In genomic region chr7:16810920-16811648, GRCm38 (mm10) we compare ENCODE assay signal across 8 mouse cellular contexts. TPM values are rescaled to one million over a fixed set of nuclear protein-coding genes. Genes with fewer than 3 reads are reported as not detected.
DNase-seq lines count a peak whose midpoint lies in the region; ATAC-seq lines count a peak whose summit lies in the region.

No protein-coding gene starts in this region.

- intact Hi-C loops in heart, postnatal 14 days (cut with DNase I): loop anchor here (5.0 kb wide), 2 partner anchors 101 to 184 kb away; no protein-coding TSS in a partner anchor

- peaks cover 32% of the 10 kb centered on the region for H3K27me3 ChIP-seq in heart, embryonic 12.5 days (replicated peaks)
- H3K27me3 ChIP-seq in hindbrain, embryonic 12.5 days: peaks cover 34% of the 10 kb centered on the region
- peaks cover 22% of the 10 kb centered on the region for H3K27me3 ChIP-seq in liver, embryonic 16.5 days (ENCODE audit: control insufficient read depth, insufficient read depth, low read depth, low read length)

- WGBS in heart, embryonic 12.5 days: 6% methylated on average over 90 of the region's 90 CpGs
- 5% methylated on average over 87 of the region's 90 CpGs for WGBS in hindbrain, embryonic 12.5 days
- 34% methylated on average over 88 of the region's 90 CpGs for WGBS in liver, embryonic 16.5 days (ENCODE audit: insufficient replicate concordance)

- peak; percentile 26 for ATAC-seq in heart, embryonic 12.5 days (ENCODE audit: insufficient number of reproducible peaks, low FRiP score)
- peak; percentile 20; the same call in 1 of the 2 replicates for ATAC-seq in hindbrain, embryonic 12.5 days (ENCODE audit: low FRiP score)
- ATAC-seq in liver, embryonic 16.5 days (ENCODE audit: low read depth): peak; percentile 42

- H3K4me3 ChIP-seq in heart, embryonic 12.5 days: peak overlapping the region; percentile 49
- peak overlapping the region; percentile 42 for H3K4me3 ChIP-seq in hindbrain, embryonic 12.5 days
- peak overlapping the region; percentile 31 for H3K4me3 ChIP-seq in liver, embryonic 16.5 days (ENCODE audit: low read depth, low read length)

- no peak overlapping the region for H3K27ac ChIP-seq in heart, embryonic 12.5 days (ENCODE audit: poor library complexity, severe bottlenecking)
- peak overlapping the region; percentile 75 for H3K27ac ChIP-seq in hindbrain, embryonic 12.5 days
- no peak overlapping the region for H3K27ac ChIP-seq in liver, embryonic 16.5 days (ENCODE audit: low read length)

- peak overlapping the region; percentile 85 for H3K4me2 ChIP-seq in heart, embryonic 12.5 days
- H3K4me2 ChIP-seq in hindbrain, embryonic 12.5 days (replicated peaks): peak overlapping the region; percentile 67
- H3K4me2 ChIP-seq in liver, embryonic 16.5 days (ENCODE audit: low read depth, low read length): peak overlapping the region; percentile 48

- no peak for DNase-seq in heart, postnatal 14 days
- peak; percentile 69 for DNase-seq in Muller cell, postnatal 12 days (ENCODE audit: inconsistent ontology term)
- DNase-seq in cerebellum, postnatal 4 days (ENCODE audit: low spot score in 2 of 2): peak; percentile 30 to 42
- DNase-seq in right cerebral cortex, postnatal 4 days: peak; percentile 64
- DNase-seq in spleen, postnatal 14 days (ENCODE audit: low spot score in 2 of 2): no peak

- peak overlapping the region; percentile 68 for H3K9ac ChIP-seq in heart, embryonic 12.5 days
- H3K9ac ChIP-seq in hindbrain, embryonic 12.5 days: peak overlapping the region; percentile 53
- no peak overlapping the region for H3K9ac ChIP-seq in liver, embryonic 16.5 days (ENCODE audit: low read depth, low read length)

- peaks cover 62% of the 10 kb centered on the region for H3K36me3 ChIP-seq in heart, embryonic 12.5 days
- H3K36me3 ChIP-seq in hindbrain, embryonic 12.5 days: peaks cover 15% of the 10 kb centered on the region; the same call in 1 of the 2 replicates
- H3K36me3 ChIP-seq in liver, embryonic 16.5 days (ENCODE audit: control insufficient read depth, insufficient read depth): no peaks in the 10 kb centered on the region

- peaks cover 23% of the 10 kb centered on the region for H3K4me1 ChIP-seq in heart, embryonic 12.5 days (replicated peaks)
- H3K4me1 ChIP-seq in hindbrain, embryonic 12.5 days: peaks cover 45% of the 10 kb centered on the region
- H3K4me1 ChIP-seq in liver, embryonic 16.5 days (ENCODE audit: control insufficient read depth, low read depth, low read length): peaks cover 12% of the 10 kb centered on the region

- no peaks in the 10 kb centered on the region for H3K9me3 ChIP-seq in heart, embryonic 12.5 days (replicated peaks)
- H3K9me3 ChIP-seq in hindbrain, embryonic 12.5 days (replicated peaks): no peaks in the 10 kb centered on the region
- no peaks in the 10 kb centered on the region for H3K9me3 ChIP-seq in liver, embryonic 16.5 days (replicated peaks; ENCODE audit: control insufficient read depth, low read length)

RNA-seq across cellular contexts. Expression of gene Strn4, which starts 4.6 kb away (rescaled TPM):
- polyA plus RNA-seq in heart, embryonic 12.5 days (2016; fragmentation: Nextera tagmentation; extraction: Ambion mirVana): 97.4 and 103 TPM in 2 replicates
- 10 to 100 TPM; 65.3 to 69.1 TPM for total RNA-seq in heart, postnatal 14 days (2021)
- 180 and 183 TPM in 2 replicates for polyA plus RNA-seq in hindbrain, embryonic 12.5 days (2016; fragmentation: Nextera tagmentation; extraction: Ambion mirVana)
- 27.4 and 29.8 TPM in 2 replicates for polyA plus RNA-seq in liver, embryonic 16.5 days (2015; fragmentation: Nextera tagmentation; extraction: Ambion mirVana)

RNA-seq across cellular contexts. Expression of gene Fkrp, which starts 5.4 kb away (rescaled TPM):
- 37.6 and 37.8 TPM in 2 replicates for polyA plus RNA-seq in heart, embryonic 12.5 days (2016; fragmentation: Nextera tagmentation; extraction: Ambion mirVana)
- total RNA-seq in heart, postnatal 14 days (2021): 10 to 100 TPM; 42.8 to 45.5 TPM
- polyA plus RNA-seq in hindbrain, embryonic 12.5 days (2016; fragmentation: Nextera tagmentation; extraction: Ambion mirVana): 38.7 and 39.1 TPM in 2 replicates
- polyA plus RNA-seq in liver, embryonic 16.5 days (2015; fragmentation: Nextera tagmentation; extraction: Ambion mirVana): 7.8 and 8.9 TPM in 2 replicates

RNA-seq across cellular contexts. Expression of gene Slc1a5, which starts 29.9 kb away (rescaled TPM):
- 50.8 and 52.0 TPM in 2 replicates for polyA plus RNA-seq in heart, embryonic 12.5 days (2016; fragmentation: Nextera tagmentation; extraction: Ambion mirVana)
- 10 to 100 TPM; 26.5 to 35.4 TPM for total RNA-seq in heart, postnatal 14 days (2021)
- polyA plus RNA-seq in hindbrain, embryonic 12.5 days (2016; fragmentation: Nextera tagmentation; extraction: Ambion mirVana): 20.2 and 20.5 TPM in 2 replicates
- 101 and 119 TPM in 2 replicates for polyA plus RNA-seq in liver, embryonic 16.5 days (2015; fragmentation: Nextera tagmentation; extraction: Ambion mirVana)

RNA-seq across cellular contexts. Expression of gene Prkd2, which starts 31.6 kb away (rescaled TPM):
- polyA plus RNA-seq in heart, embryonic 12.5 days (2016; fragmentation: Nextera tagmentation; extraction: Ambion mirVana): 10.8 and 11.8 TPM in 2 replicates
- 10 to 100 TPM; 35.3 to 35.9 TPM for total RNA-seq in heart, postnatal 14 days (2021)
- polyA plus RNA-seq in hindbrain, embryonic 12.5 days (2016; fragmentation: Nextera tagmentation; extraction: Ambion mirVana): 8.8 and 9.3 TPM in 2 replicates
- polyA plus RNA-seq in liver, embryonic 16.5 days (2015; fragmentation: Nextera tagmentation; extraction: Ambion mirVana): 2.8 and 3.6 TPM in 2 replicates

Comparison
In these comparisons a context has a peak if more than half of its experiments do, and no peak if none do; other contexts are left out.
1. DNase-seq: peak in Muller cell, postnatal 12 days (single experiment), cerebellum, postnatal 4 days (2 of 2) and right cerebral cortex, postnatal 4 days (single experiment); none in heart, postnatal 14 days (0 of 2) and spleen, postnatal 14 days (0 of 2).
2. Peak in every context shown above with its lines, with median percentiles within 50 percentile points of each other: ATAC-seq, H3K4me2 ChIP-seq and H3K4me3 ChIP-seq.